Mouse (Mus musculus): ENCODE results near the gene Mblac2. TPM values are rescaled to one million over a fixed set of nuclear protein-coding genes. Genes with fewer than 3 reads are reported as not detected.

Gene Mblac2
- polyA plus RNA-seq, 1 experiment: not detected

DNA sequence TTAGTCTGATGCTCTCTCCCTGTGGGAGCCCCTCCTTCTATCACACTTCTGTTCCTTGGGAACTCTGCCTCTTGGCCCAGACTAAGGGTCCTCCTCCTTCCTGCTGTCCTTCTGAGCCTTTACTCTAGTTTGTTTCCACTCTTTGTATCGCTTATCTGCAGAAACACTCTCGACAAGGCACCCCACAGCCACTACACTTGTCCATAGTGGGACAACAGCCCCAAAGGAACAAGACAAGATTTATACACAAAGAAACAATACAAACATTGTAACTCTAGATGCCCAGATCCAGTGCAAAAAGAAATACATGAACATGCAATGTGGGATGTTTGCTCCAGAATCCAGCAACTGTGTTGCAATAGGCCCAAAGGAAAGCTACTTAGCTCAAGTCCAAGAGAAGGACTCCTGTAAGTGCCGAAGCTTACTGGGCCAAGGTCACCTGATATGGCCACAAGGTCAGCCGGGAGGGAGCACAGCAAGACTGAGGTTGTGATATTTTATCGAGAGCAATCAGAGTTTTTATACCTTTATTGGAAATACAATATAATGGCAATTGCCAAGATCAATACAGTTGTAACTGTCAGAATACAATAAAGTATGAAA is 46.0 kb downstream of the Mblac2 start:
- H3K27me3 ChIP-seq (ENCODE audit: control insufficient read depth): no peaks in the 10 kb centered on the region
- H3K36me3 ChIP-seq (ENCODE audit: control insufficient read depth): no peaks in the 10 kb centered on the region
- H3K9me3 ChIP-seq (ENCODE audit: control insufficient read depth, low read length): no peaks in the 10 kb centered on the region
- H3K4me3 ChIP-seq (replicated peaks): no peak overlapping the region
- peaks cover 2% of the 10 kb centered on the region; the same call in 1 of the 2 replicates for H3K4me1 ChIP-seq (ENCODE audit: control insufficient read depth)
- TF ChIP-seq GATA1 (IDR thresholded peaks at IDR 0.05; ENCODE audit: low read length): no peak

DNA sequence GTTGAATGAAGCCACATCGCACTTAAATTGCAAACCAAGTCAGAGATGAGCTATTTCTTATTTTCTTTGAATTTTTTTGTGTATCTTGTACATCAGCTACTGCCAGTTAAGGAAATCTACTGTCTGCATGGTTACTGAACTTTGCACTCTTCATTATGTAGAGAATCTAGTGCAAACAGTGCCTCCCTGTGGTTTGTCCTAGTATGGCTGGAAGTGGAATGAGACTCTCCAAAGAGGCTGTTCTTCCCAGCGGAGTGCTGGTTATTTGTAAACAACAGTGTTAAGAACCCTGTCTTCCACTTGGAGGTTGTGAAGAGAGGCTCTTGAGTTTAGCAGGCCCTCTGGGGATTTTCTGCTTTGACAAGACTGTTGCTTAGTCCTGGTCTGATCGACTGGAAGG is 49.2 kb downstream of the Mblac2 start:
- TF ChIP-seq TAL1 (IDR thresholded peaks at IDR 0.05; ENCODE audit: low read length): no peak
- TF ChIP-seq GATA1 (IDR thresholded peaks at IDR 0.05; ENCODE audit: low read length): no peak
- no peak overlapping the region for H3K4me3 ChIP-seq (replicated peaks)
- H3K27me3 ChIP-seq (ENCODE audit: control insufficient read depth): no peaks in the 10 kb centered on the region
- no peaks in the 10 kb centered on the region for H3K36me3 ChIP-seq (ENCODE audit: control insufficient read depth)
- no peaks in the 10 kb centered on the region for H3K9me3 ChIP-seq (ENCODE audit: control insufficient read depth, low read length)
- H3K4me1 ChIP-seq (ENCODE audit: control insufficient read depth): peaks cover 2% of the 10 kb centered on the region; the same call in 1 of the 2 replicates

GRCm38 (mm10) chr13:81761566-81762186 is 50.5 kb downstream of the Mblac2 start:
- Histone ChIP-seq H3K9me3 (ENCODE audit: control insufficient read depth, low read length) (no peaks in the 10 kb centered on the region), H3K27me3 (ENCODE audit: control insufficient read depth) (no peaks in the 10 kb centered on the region), H3K36me3 (ENCODE audit: control insufficient read depth) (no peaks in the 10 kb centered on the region), H3K4me3 (replicated peaks) (no peak overlapping the region), H3K4me1 (ENCODE audit: control insufficient read depth) (peaks cover 2% of the 10 kb centered on the region; the same call in 1 of the 2 replicates)
- TF ChIP-seq GATA1 (IDR thresholded peaks at IDR 0.05; ENCODE audit: low read length): no peak
- TF ChIP-seq TAL1 (IDR thresholded peaks at IDR 0.05; ENCODE audit: low read length): no peak

DNA sequence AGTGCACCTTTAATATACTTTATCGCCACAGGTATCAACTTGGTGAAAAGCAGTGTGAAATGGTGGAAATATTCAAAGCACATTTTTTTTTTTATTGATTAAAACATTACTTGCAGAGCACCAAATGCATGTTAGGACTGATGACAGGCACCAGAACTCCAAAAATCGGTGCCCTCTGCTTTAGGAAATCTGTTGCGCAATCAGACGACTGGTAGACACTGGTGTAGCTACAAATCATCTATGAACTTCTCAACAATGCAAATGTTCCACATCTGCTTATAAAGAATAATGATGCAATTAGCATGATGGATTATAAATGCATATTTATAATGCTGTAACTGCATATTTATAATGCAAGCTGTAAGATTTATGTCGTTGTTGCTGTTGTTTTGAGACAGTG is 53.0 kb downstream of the Mblac2 start:
- TF ChIP-seq GATA1 (IDR thresholded peaks at IDR 0.05; ENCODE audit: low read length) (no peak), TAL1 (IDR thresholded peaks at IDR 0.05; ENCODE audit: low read length) (no peak)
- peaks cover 2% of the 10 kb centered on the region; the same call in 1 of the 2 replicates for H3K4me1 ChIP-seq (ENCODE audit: control insufficient read depth)
- H3K4me3 ChIP-seq (replicated peaks): no peak overlapping the region
- no peaks in the 10 kb centered on the region for H3K36me3 ChIP-seq (ENCODE audit: control insufficient read depth)
- H3K27me3 ChIP-seq (ENCODE audit: control insufficient read depth): no peaks in the 10 kb centered on the region
- H3K9me3 ChIP-seq (ENCODE audit: control insufficient read depth, low read length): no peaks in the 10 kb centered on the region

GRCm38 (mm10) chr13:81767038-81767659 is 56.0 kb downstream of the Mblac2 start:
- Histone ChIP-seq H3K36me3 (ENCODE audit: control insufficient read depth) (no peaks in the 10 kb centered on the region), H3K9me3 (ENCODE audit: control insufficient read depth, low read length) (no peaks in the 10 kb centered on the region), H3K4me1 (ENCODE audit: control insufficient read depth) (no peaks in the 10 kb centered on the region), H3K4me3 (replicated peaks) (no peak overlapping the region), H3K27me3 (ENCODE audit: control insufficient read depth) (no peaks in the 10 kb centered on the region)
- TF ChIP-seq TAL1 (IDR thresholded peaks at IDR 0.05; ENCODE audit: low read length): no peak
- no peak for TF ChIP-seq GATA1 (IDR thresholded peaks at IDR 0.05; ENCODE audit: low read length)

DNA sequence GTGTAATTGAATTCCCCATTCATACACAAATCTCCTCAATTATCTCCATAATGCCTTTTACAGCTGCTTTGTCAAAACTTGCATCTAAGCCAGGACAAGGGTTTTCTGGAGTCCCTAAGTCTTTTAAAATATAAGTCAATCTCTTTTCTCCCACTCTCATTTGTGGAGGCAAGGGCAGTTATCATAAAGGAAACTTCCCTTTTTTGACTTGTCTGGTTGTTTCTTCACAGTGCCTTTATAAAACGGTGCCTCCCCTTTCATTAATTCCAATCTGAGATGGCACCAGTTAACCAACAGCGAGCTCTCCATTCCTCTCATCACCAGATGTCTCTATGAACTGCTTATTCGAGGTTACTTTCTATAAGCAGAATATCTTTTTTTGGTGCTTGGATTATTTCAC is 65.1 kb downstream of the Mblac2 start:
- Histone ChIP-seq H3K9me3 (ENCODE audit: control insufficient read depth, low read length) (no peaks in the 10 kb centered on the region), H3K36me3 (ENCODE audit: control insufficient read depth) (no peaks in the 10 kb centered on the region; the same call in 1 of the 2 replicates), H3K4me1 (ENCODE audit: control insufficient read depth) (no peaks in the 10 kb centered on the region), H3K27me3 (ENCODE audit: control insufficient read depth) (no peaks in the 10 kb centered on the region; the same call in 1 of the 2 replicates), H3K4me3 (replicated peaks) (no peak overlapping the region)
- TF ChIP-seq GATA1 (IDR thresholded peaks at IDR 0.05; ENCODE audit: low read length) (no peak), TAL1 (IDR thresholded peaks at IDR 0.05; ENCODE audit: low read length) (no peak)

- Histone ChIP-seq H3K4me3 (replicated peaks) (peak overlapping the region; percentile 78), H3K4me1 (ENCODE audit: control insufficient read depth) (peaks cover 25% of the 10 kb centered on the region), H3K27me3 (ENCODE audit: control insufficient read depth) (no peaks in the 10 kb centered on the region), H3K36me3 (ENCODE audit: control insufficient read depth) (peaks cover 27% of the 10 kb centered on the region), H3K9me3 (ENCODE audit: control insufficient read depth, low read length) (no peaks in the 10 kb centered on the region)
- TF ChIP-seq GATA1 (IDR thresholded peaks at IDR 0.05; ENCODE audit: low read length) (no peak), TAL1 (IDR thresholded peaks at IDR 0.05; ENCODE audit: low read length) (no peak)
Observed at GRCm38 (mm10) chr13:81782475-81782874, 71.3 kb downstream of the Mblac2 start.

DNA sequence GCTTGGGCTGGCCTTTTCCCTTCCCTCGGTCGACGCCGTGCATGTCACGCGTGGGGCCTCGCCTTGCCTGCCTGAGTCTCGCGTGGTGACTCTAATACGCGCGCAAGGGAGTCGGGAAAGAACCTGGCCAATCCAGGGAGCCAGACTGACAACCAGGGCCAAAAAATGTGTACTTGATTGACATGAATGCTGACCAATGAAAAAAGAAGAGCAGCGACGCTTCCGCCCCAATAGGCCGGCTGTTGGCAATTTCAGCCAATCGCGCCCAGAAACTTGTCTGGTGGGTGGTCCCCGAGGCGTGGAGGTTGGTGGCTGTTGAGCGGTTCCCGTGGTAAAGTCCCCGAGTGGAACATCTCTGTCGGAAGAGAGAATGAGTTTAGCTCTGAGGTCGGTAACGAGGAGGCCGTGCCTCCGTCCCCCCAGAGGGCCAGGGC is 71.8 kb downstream of the Mblac2 start, which contains the start of gene Cetn3:
TSS of gene Cetn3 (plus strand) at position 107 of the 434 bp plus-strand sequence.
- H3K36me3 ChIP-seq (ENCODE audit: control insufficient read depth): peaks cover 31% of the 10 kb centered on the region
- H3K27me3 ChIP-seq (ENCODE audit: control insufficient read depth): no peaks in the 10 kb centered on the region
- TF ChIP-seq GATA1 (IDR thresholded peaks at IDR 0.05; ENCODE audit: low read length) (no peak), TAL1 (IDR thresholded peaks at IDR 0.05; ENCODE audit: low read length) (no peak)
- peak within 1 kb of the TSS; percentile 78 for H3K4me3 ChIP-seq (replicated peaks)
- peaks cover 25% of the 10 kb centered on the region for H3K4me1 ChIP-seq (ENCODE audit: control insufficient read depth)
- H3K9me3 ChIP-seq (ENCODE audit: control insufficient read depth, low read length): no peaks in the 10 kb centered on the region

Data from erythroblast, embryonic 14.5 days (primary cell).